Mouse (Mus musculus) cortical plate, adult 2 months (tissue): ENCODE data around the gene Ccdc172.

Experiments
- CTCF ChIP-seq: fragments of 200-500 bp; IDR thresholded peaks from 2 replicates; pipeline ENCODE4 v1.5.1; 2011; ENCODE audit warnings: mild to moderate bottlenecking, control low read depth, low read length; ENCODE audit not compliant: insufficient read depth; ENCODE audit errors: extremely low read depth
- POLR2A ChIP-seq: fragments of 200-500 bp; IDR thresholded peaks from 2 replicates; pipeline ENCODE4 v1.6.1; 2011; ENCODE audit warnings: mild to moderate bottlenecking, low read length, control low read depth; ENCODE audit not compliant: insufficient read depth; ENCODE audit errors: extremely low read depth

- TF ChIP-seq CTCF = no peak
- no peak for TF ChIP-seq POLR2A
Observed at GRCm38 (mm10) chr19:58554974-58555373, 43.2 kb downstream of the Ccdc172 start.
